Mouse (Mus musculus) MEL (cell line): ENCODE measurements at regions not wholly inside any gene's neighbourhood (a gene's known extent, or its start where the extent isn't known, plus 50 kb on each side); places are given as distances from the start of the nearest gene placed in this dataset.

Experiments
- DNase-seq: peaks from one replicate; pipeline ENCODE4 v3.0.0; 2011; ENCODE audit warnings: low read depth, low spot score
- H3K27ac ChIP-seq: 2 replicates; pipeline ENCODE4 v1.5.1; 2012; ENCODE audit warnings: low read depth, mild to moderate bottlenecking, control low read depth, low read length, moderate library complexity; ENCODE audit not compliant: control insufficient read depth
- H3K27me3 ChIP-seq, 2 experiments: fragments of 150-350 bp in 1 of 2; sonication (generic) in 1 of 2; 2 replicates each; pipeline ENCODE4 v1.6.1; 2012; ENCODE audit warnings: low read length in 2 of 2, mild to moderate bottlenecking in 2 of 2, improper control_type of control experiment in 1 of 2, moderate library complexity in 1 of 2; ENCODE audit not compliant: insufficient read depth in 2 of 2, control insufficient read depth in 1 of 2
- H3K36me3 ChIP-seq, 2 experiments: 2 replicates each; pipeline ENCODE4 v1.6.1; 2012 to 2014; ENCODE audit warnings: low read length in 2 of 2, improper control_type of control experiment in 1 of 2, inconsistent platforms in 1 of 2, mild to moderate bottlenecking in 1 of 2; ENCODE audit not compliant: insufficient read depth in 2 of 2, control insufficient read depth in 1 of 2
- H3K4me1 ChIP-seq, 2 experiments: fragments of 150-350 bp in 1 of 2; sonication (generic) in 1 of 2; 2 replicates each; pipeline ENCODE4 v1.6.1; 2012; ENCODE audit warnings: low read length in 2 of 2, improper control_type of control experiment in 1 of 2, mild to moderate bottlenecking in 1 of 2; ENCODE audit not compliant: insufficient read depth in 2 of 2, control insufficient read depth in 1 of 2
- H3K4me3 ChIP-seq, 2 experiments: fragments of 150-350 bp in 1 of 2; sonication (generic) in 1 of 2; 2 replicates each; pipeline ENCODE4 v1.5.1; 2012; ENCODE audit warnings: low read depth in 2 of 2, low read length in 2 of 2, mild to moderate bottlenecking in 2 of 2, moderate library complexity in 2 of 2, control low read depth in 1 of 2, improper control_type of control experiment in 1 of 2; ENCODE audit not compliant: control insufficient read depth in 1 of 2, insufficient read depth in 1 of 2
- H3K79me2 ChIP-seq: 2 replicates; pipeline ENCODE4 v1.6.1; 2012; ENCODE audit warnings: mild to moderate bottlenecking, low read length, moderate library complexity; ENCODE audit not compliant: control insufficient read depth, poor library complexity, insufficient read depth
- H3K9ac ChIP-seq: 2 replicates; pipeline ENCODE4 v1.6.1; 2012; ENCODE audit warnings: low read depth, mild to moderate bottlenecking, control low read depth, low read length, moderate library complexity; ENCODE audit not compliant: control insufficient read depth, poor library complexity, severe bottlenecking
- H3K9me3 ChIP-seq: fragments of 150-350 bp; sonication (generic); replicated peaks from 2 replicates; pipeline ENCODE4 v1.6.1; 2012; ENCODE audit warnings: mild to moderate bottlenecking, low read length, improper control_type of control experiment, moderate library complexity; ENCODE audit not compliant: insufficient read depth
- BHLHE40 ChIP-seq: IDR thresholded peaks from 2 replicates; pipeline ENCODE4 v1.6.1; 2012; ENCODE audit warnings: low read depth, mild to moderate bottlenecking, inconsistent platforms, low read length, improper control_type of control experiment, borderline replicate concordance
- EP300 ChIP-seq, 2 experiments: IDR thresholded peaks; 2 replicates each; pipeline ENCODE4 v1.6.1; 2011; ENCODE audit warnings: improper control_type of control experiment in 2 of 2, low read length in 2 of 2, low read depth in 1 of 2, mild to moderate bottlenecking in 1 of 2
- ETS1 ChIP-seq: IDR thresholded peaks from 2 replicates; pipeline ENCODE4 v1.6.1; 2012; ENCODE audit warnings: low read depth, mild to moderate bottlenecking, inconsistent platforms, low read length, improper control_type of control experiment, moderate library complexity
- GABPA ChIP-seq: IDR thresholded peaks from 2 replicates; pipeline ENCODE4 v1.6.1; 2012; ENCODE audit warnings: low read depth, mild to moderate bottlenecking, inconsistent platforms, low read length, improper control_type of control experiment, moderate library complexity
- HCFC1 ChIP-seq: IDR thresholded peaks from 2 replicates; pipeline ENCODE4 v1.6.1; 2012; ENCODE audit warnings: low read depth, mild to moderate bottlenecking, inconsistent platforms, low read length, improper control_type of control experiment, moderate library complexity
- JUND ChIP-seq: IDR thresholded peaks from 2 replicates; pipeline ENCODE4 v1.6.1; 2011; ENCODE audit warnings: low read depth, mild to moderate bottlenecking, improper control_type of control experiment, low read length
- KAT2A ChIP-seq: conservative IDR thresholded peaks from 2 replicates; pipeline ENCODE4 v1.6.1; 2012; ENCODE audit warnings: low read depth, low read length, improper control_type of control experiment, inconsistent platforms
- MAFK ChIP-seq: IDR thresholded peaks from 2 replicates; pipeline ENCODE4 v1.6.1; 2011; ENCODE audit warnings: low read depth, mild to moderate bottlenecking, low read length, improper control_type of control experiment, borderline replicate concordance
- MAZ ChIP-seq: IDR thresholded peaks from 2 replicates; pipeline ENCODE4 v1.6.1; 2012; ENCODE audit warnings: low read depth, mild to moderate bottlenecking, inconsistent platforms, low read length, improper control_type of control experiment
- NELFE ChIP-seq: IDR thresholded peaks from 2 replicates; pipeline ENCODE4 v1.6.1; 2011; ENCODE audit warnings: low read depth, low read length, improper control_type of control experiment
- NRF1 ChIP-seq: IDR thresholded peaks from 2 replicates; pipeline ENCODE4 v1.6.1; 2014; ENCODE audit warnings: low read depth, mild to moderate bottlenecking, inconsistent platforms, low read length, improper control_type of control experiment, moderate library complexity; ENCODE audit not compliant: poor library complexity, insufficient read depth, severe bottlenecking
- POLR2A ChIP-seq, 2 experiments: IDR thresholded peaks; 2 replicates each; pipeline ENCODE4 v1.6.1; 2011 to 2012; ENCODE audit warnings: low read length in 2 of 2, mild to moderate bottlenecking in 2 of 2, control low read depth in 1 of 2, improper control_type of control experiment in 1 of 2, low read depth in 1 of 2, moderate library complexity in 1 of 2; ENCODE audit not compliant: control insufficient read depth in 1 of 2, insufficient read depth in 1 of 2, poor library complexity in 1 of 2
- POLR2AphosphoS5 ChIP-seq: IDR thresholded peaks from 2 replicates; pipeline ENCODE4 v1.6.1; 2012; ENCODE audit warnings: low read depth, borderline replicate concordance, mild to moderate bottlenecking, inconsistent platforms, low read length, moderate library complexity, mixed read lengths
- RAD21 ChIP-seq: IDR thresholded peaks from 2 replicates; pipeline ENCODE4 v1.6.1; 2011; ENCODE audit warnings: mild to moderate bottlenecking, low read depth, low read length, improper control_type of control experiment
- TAL1 ChIP-seq: IDR thresholded peaks from 2 replicates; pipeline ENCODE4 v1.6.1; 2012; ENCODE audit warnings: mild to moderate bottlenecking, inconsistent platforms, low read length, moderate library complexity, mixed read lengths
- TBP ChIP-seq: IDR thresholded peaks from 2 replicates; pipeline ENCODE4 v1.8.0; 2011; ENCODE audit warnings: low read depth, low read length, improper control_type of control experiment
- TCF12 ChIP-seq: IDR thresholded peaks from 2 replicates; pipeline ENCODE4 v1.6.1; 2014; ENCODE audit warnings: low read depth, mild to moderate bottlenecking, inconsistent platforms, low read length, improper control_type of control experiment, moderate library complexity
- UBTF ChIP-seq: IDR thresholded peaks from 2 replicates; pipeline ENCODE4 v1.6.1; 2012; ENCODE audit warnings: low read depth, mild to moderate bottlenecking, inconsistent platforms, low read length, improper control_type of control experiment, moderate library complexity, borderline replicate concordance; ENCODE audit not compliant: insufficient read depth
- ZNF384 ChIP-seq: IDR thresholded peaks from 2 replicates; pipeline ENCODE4 v1.6.1; 2012; ENCODE audit warnings: low read depth, mild to moderate bottlenecking, inconsistent platforms, low read length, improper control_type of control experiment

GRCm38 (mm10) chr10:45957686-45958085, 380.1 kb downstream of the Hace1 start:
- H3K27ac ChIP-seq = no peak overlapping the region
- H3K9me3 ChIP-seq = no peaks in the 10 kb centered on the region
- no peaks in the 10 kb centered on the region for H3K27me3 ChIP-seq
- no peak overlapping the region for H3K4me3 ChIP-seq
- H3K4me1 ChIP-seq = no peaks in the 10 kb centered on the region
- no peak for DNase-seq
- H3K79me2 ChIP-seq = no peaks in the 10 kb centered on the region
- TF ChIP-seq NRF1 (no peak), UBTF (no peak), ETS1 (no peak), MAZ (no peak), HCFC1 (no peak), EP300 (IDR thresholded peaks at IDR 0.05; ENCODE audit: low read depth in 1 of 2, low read length in 2 of 2) (no peak), GABPA (no peak), JUND (no peak), MAFK (no peak), NELFE (no peak), POLR2AphosphoS5 (no peak), TAL1 (no peak), TBP (no peak)
- TF ChIP-seq, all 39 proteins: peak for 0
- Histone ChIP-seq H3K9ac (no peak overlapping the region), H3K36me3 (no peaks in the 10 kb centered on the region)

- no peak overlapping the region for H3K27ac ChIP-seq
- H3K4me3 ChIP-seq = no peak overlapping the region
- DNase-seq = no peak
- no peak for TF ChIP-seq POLR2A (IDR thresholded peaks at IDR 0.05; ENCODE audit: control insufficient read depth in 1 of 2, insufficient read depth in 1 of 2, low read depth in 1 of 2, low read length in 2 of 2, poor library complexity in 1 of 2)
- no peak for TF ChIP-seq ZNF384
- no peak for TF ChIP-seq RAD21
- TF ChIP-seq EP300 (IDR thresholded peaks at IDR 0.05; ENCODE audit: low read depth in 1 of 2, low read length in 2 of 2) = no peak
- no peak for TF ChIP-seq KAT2A
- TF ChIP-seq NRF1 = no peak
- TF ChIP-seq BHLHE40 = no peak
- no peak for TF ChIP-seq TCF12
- H3K79me2 ChIP-seq = no peaks in the 10 kb centered on the region
- no peaks in the 10 kb centered on the region for H3K27me3 ChIP-seq
- no peaks in the 10 kb centered on the region for H3K9me3 ChIP-seq
- no peaks in the 10 kb centered on the region for H3K4me1 ChIP-seq
- no peak overlapping the region for H3K9ac ChIP-seq
- no peaks in the 10 kb centered on the region for H3K36me3 ChIP-seq
These were observed 394.6 kb downstream of the Hace1 start for GRCm38 (mm10) chr10:45972240-45972639.
